ENCODE assay signal across 41 mouse cellular contexts in genomic region chr3:93375601-93376000, GRCm38 (mm10). TPM values are rescaled to one million over a fixed set of nuclear protein-coding genes. Genes with fewer than 3 reads are reported as not detected.
"Had no signal": no experiment of that assay in that cellular context is flagged by ENCODE, and none has a peak within 500 bp of the region (broad histone marks: within the 10 kb centered on the region; RNA-seq: fewer than 3 reads in every experiment).

No protein-coding gene starts in this region.

- H3K9ac ChIP-seq: heart, embryonic 12.5 days; hindbrain, embryonic 12.5 days; hindbrain, embryonic 14.5 days; intestine, embryonic 15.5 days; kidney, embryonic 15.5 days; limb, embryonic 13.5 days; limb, embryonic 15.5 days; liver, embryonic 12.5 days had no signal

- ATAC-seq: hindbrain, embryonic 16.5 days; inflammation-experienced regulatory T-cells, adult 6 months; intestine, embryonic 15.5 days; intestine, postnatal 0 days; liver, embryonic 12.5 days had no signal

- H3K4me1 ChIP-seq: heart, embryonic 10.5 days; heart, embryonic 12.5 days; hindbrain, embryonic 10.5 days; hindbrain, embryonic 12.5 days; intestine, embryonic 15.5 days; kidney, embryonic 15.5 days; liver, embryonic 12.5 days had no signal

- H3K4me2 ChIP-seq: heart, embryonic 12.5 days; hindbrain, embryonic 12.5 days; hindbrain, embryonic 14.5 days; intestine, embryonic 15.5 days; kidney, embryonic 15.5 days; limb, embryonic 13.5 days; limb, embryonic 15.5 days; liver, embryonic 12.5 days had no signal

- H3K4me3 ChIP-seq: gastrocnemius, adult 2 months; heart, embryonic 10.5 days; heart, embryonic 12.5 days; hindbrain, embryonic 10.5 days; hindbrain, embryonic 12.5 days; intestine, embryonic 15.5 days; kidney, embryonic 15.5 days; limb, embryonic 13.5 days; limb, embryonic 15.5 days; liver, embryonic 12.5 days had no signal

- H3K27ac ChIP-seq: gastrocnemius, adult 2 months; heart, embryonic 10.5 days; hindbrain, embryonic 10.5 days; hindbrain, embryonic 12.5 days; hindbrain, embryonic 14.5 days; intestine, embryonic 15.5 days; kidney, embryonic 15.5 days; kidney, postnatal 0 days; limb, embryonic 13.5 days; limb, embryonic 15.5 days; liver, embryonic 12.5 days had no signal

- H3K36me3 ChIP-seq: heart, embryonic 10.5 days; heart, embryonic 12.5 days; hindbrain, embryonic 10.5 days; hindbrain, embryonic 12.5 days; intestine, embryonic 15.5 days; kidney, embryonic 15.5 days; limb, embryonic 13.5 days; limb, embryonic 15.5 days; liver, embryonic 12.5 days had no signal

- H3K27me3 ChIP-seq: heart, embryonic 12.5 days; hindbrain, embryonic 12.5 days; intestine, embryonic 15.5 days; kidney, embryonic 15.5 days; limb, embryonic 13.5 days; limb, embryonic 15.5 days; liver, embryonic 12.5 days had no signal

- H3K9me3 ChIP-seq: heart, embryonic 10.5 days; heart, embryonic 12.5 days; hindbrain, embryonic 10.5 days; hindbrain, embryonic 12.5 days; intestine, embryonic 15.5 days; kidney, embryonic 15.5 days; limb, embryonic 13.5 days; limb, embryonic 15.5 days; liver, embryonic 12.5 days had no signal

- DNase-seq: gastrocnemius, adult 2 months; gastrocnemius, postnatal 10 days; gastrocnemius, postnatal 25 days; heart, adult 18-20 months; heart, postnatal 10 days; heart, postnatal 4 days; kidney, adult 18-20 months; kidney, adult 9 months; kidney, postnatal 14 days; kidney, postnatal 36 days; layer of hippocampus, adult 9-11 months; layer of hippocampus, postnatal 36 days had no signal

RNA-seq across cellular contexts. Expression of gene Rptn, which starts 17.9 kb away (rescaled TPM):
- total RNA-seq: gastrocnemius, adult 2 months; gastrocnemius, postnatal 10 days; gastrocnemius, postnatal 25 days; gastrocnemius, postnatal 4 days; heart, adult 18-20 months; heart, adult 8-10 months; heart, postnatal 10 days; heart, postnatal 25 days; heart, postnatal 4 days; layer of hippocampus, adult 18-20 months; layer of hippocampus, adult 8-10 months; layer of hippocampus, postnatal 14 days; layer of hippocampus, postnatal 36 days; left cerebral cortex, adult 18-20 months; left cerebral cortex, postnatal 14 days; left cerebral cortex, postnatal 36 days; liver, adult 2 months had no signal
- polyA plus RNA-seq: frontal cortex, adult 2 months; heart, embryonic 10.5 days; heart, embryonic 12.5 days; heart, embryonic 14.5 days; heart, embryonic 16.5 days; hindbrain, embryonic 10.5 days; hindbrain, embryonic 12.5 days; hindbrain, embryonic 14.5 days; hindbrain, embryonic 16.5 days; inflammation-experienced regulatory T-cells, adult 6 months; intestine, embryonic 15.5 days; intestine, postnatal 0 days; kidney, embryonic 15.5 days; limb, embryonic 11.5 days; limb, embryonic 13.5 days; liver, adult 2 months had no signal

RNA-seq across cellular contexts. Expression of gene Hrnr, which starts 56.1 kb away (rescaled TPM):
- total RNA-seq: gastrocnemius, adult 2 months; gastrocnemius, postnatal 10 days; gastrocnemius, postnatal 25 days; heart, adult 18-20 months; heart, adult 8-10 months; heart, postnatal 10 days; heart, postnatal 25 days; heart, postnatal 4 days; layer of hippocampus, adult 18-20 months; layer of hippocampus, adult 8-10 months; layer of hippocampus, postnatal 14 days; layer of hippocampus, postnatal 36 days; left cerebral cortex, postnatal 14 days; left cerebral cortex, postnatal 36 days; liver, adult 2 months had no signal
- polyA plus RNA-seq: frontal cortex, adult 2 months; heart, embryonic 10.5 days; heart, embryonic 12.5 days; heart, embryonic 14.5 days; heart, embryonic 16.5 days; hindbrain, embryonic 10.5 days; hindbrain, embryonic 12.5 days; hindbrain, embryonic 14.5 days; hindbrain, embryonic 16.5 days; inflammation-experienced regulatory T-cells, adult 6 months; intestine, embryonic 15.5 days; intestine, postnatal 0 days; large intestine, adult 2 months; limb, embryonic 11.5 days; liver, adult 2 months; liver, embryonic 12.5 days had no signal
